Mouse (Mus musculus) MEL (cell line): ENCODE measurements around the gene Aifm3. TPM values are rescaled to one million over a fixed set of nuclear protein-coding genes. Genes with fewer than 3 reads are reported as not detected.

Experiments
- DNase-seq: peaks from one replicate; pipeline ENCODE4 v3.0.0; 2011; ENCODE audit warnings: low read depth, low spot score
- H3K27ac ChIP-seq: 2 replicates; pipeline ENCODE4 v1.5.1; 2012; ENCODE audit warnings: low read depth, mild to moderate bottlenecking, control low read depth, low read length, moderate library complexity; ENCODE audit not compliant: control insufficient read depth
- H3K27me3 ChIP-seq, 2 experiments: fragments of 150-350 bp in 1 of 2; sonication (generic) in 1 of 2; 2 replicates each; pipeline ENCODE4 v1.6.1; 2012; ENCODE audit warnings: low read length in 2 of 2, mild to moderate bottlenecking in 2 of 2, improper control_type of control experiment in 1 of 2, moderate library complexity in 1 of 2; ENCODE audit not compliant: insufficient read depth in 2 of 2, control insufficient read depth in 1 of 2
- H3K36me3 ChIP-seq, 2 experiments: 2 replicates each; pipeline ENCODE4 v1.6.1; 2012 to 2014; ENCODE audit warnings: low read length in 2 of 2, improper control_type of control experiment in 1 of 2, inconsistent platforms in 1 of 2, mild to moderate bottlenecking in 1 of 2; ENCODE audit not compliant: insufficient read depth in 2 of 2, control insufficient read depth in 1 of 2
- H3K4me1 ChIP-seq, 2 experiments: fragments of 150-350 bp in 1 of 2; sonication (generic) in 1 of 2; 2 replicates each; pipeline ENCODE4 v1.6.1; 2012; ENCODE audit warnings: low read length in 2 of 2, improper control_type of control experiment in 1 of 2, mild to moderate bottlenecking in 1 of 2; ENCODE audit not compliant: insufficient read depth in 2 of 2, control insufficient read depth in 1 of 2
- H3K4me3 ChIP-seq, 2 experiments: fragments of 150-350 bp in 1 of 2; sonication (generic) in 1 of 2; 2 replicates each; pipeline ENCODE4 v1.5.1; 2012; ENCODE audit warnings: low read depth in 2 of 2, low read length in 2 of 2, mild to moderate bottlenecking in 2 of 2, moderate library complexity in 2 of 2, control low read depth in 1 of 2, improper control_type of control experiment in 1 of 2; ENCODE audit not compliant: control insufficient read depth in 1 of 2, insufficient read depth in 1 of 2
- H3K79me2 ChIP-seq: 2 replicates; pipeline ENCODE4 v1.6.1; 2012; ENCODE audit warnings: mild to moderate bottlenecking, low read length, moderate library complexity; ENCODE audit not compliant: control insufficient read depth, poor library complexity, insufficient read depth
- H3K9ac ChIP-seq: 2 replicates; pipeline ENCODE4 v1.6.1; 2012; ENCODE audit warnings: low read depth, mild to moderate bottlenecking, control low read depth, low read length, moderate library complexity; ENCODE audit not compliant: control insufficient read depth, poor library complexity, severe bottlenecking
- H3K9me3 ChIP-seq: fragments of 150-350 bp; sonication (generic); replicated peaks from 2 replicates; pipeline ENCODE4 v1.6.1; 2012; ENCODE audit warnings: mild to moderate bottlenecking, low read length, improper control_type of control experiment, moderate library complexity; ENCODE audit not compliant: insufficient read depth
- CHD2 ChIP-seq: IDR thresholded peaks from 2 replicates; pipeline ENCODE4 v1.6.1; 2011; ENCODE audit warnings: low read length, improper control_type of control experiment
- CTCF ChIP-seq, 3 experiments: IDR thresholded peaks in 2 of 3; conservative IDR thresholded peaks in 1 of 3; 2 replicates each; pipeline ENCODE4 v1.5.1; 2011 to 2012; ENCODE audit warnings: low read length in 3 of 3, low read depth in 2 of 3, mild to moderate bottlenecking in 2 of 3, improper control_type of control experiment in 1 of 3, inconsistent platforms in 1 of 3, mixed read lengths in 1 of 3, moderate library complexity in 1 of 3; ENCODE audit not compliant: control insufficient read depth in 1 of 3, insufficient read depth in 1 of 3, poor library complexity in 1 of 3, severe bottlenecking in 1 of 3
- ETS1 ChIP-seq: IDR thresholded peaks from 2 replicates; pipeline ENCODE4 v1.6.1; 2012; ENCODE audit warnings: low read depth, mild to moderate bottlenecking, inconsistent platforms, low read length, improper control_type of control experiment, moderate library complexity
- GABPA ChIP-seq: IDR thresholded peaks from 2 replicates; pipeline ENCODE4 v1.6.1; 2012; ENCODE audit warnings: low read depth, mild to moderate bottlenecking, inconsistent platforms, low read length, improper control_type of control experiment, moderate library complexity
- GATA1 ChIP-seq: IDR thresholded peaks from 2 replicates; pipeline ENCODE4 v1.6.1; 2011; ENCODE audit warnings: low read depth, low read length, improper control_type of control experiment
- KAT2A ChIP-seq: conservative IDR thresholded peaks from 2 replicates; pipeline ENCODE4 v1.6.1; 2012; ENCODE audit warnings: low read depth, low read length, improper control_type of control experiment, inconsistent platforms
- MAFK ChIP-seq: IDR thresholded peaks from 2 replicates; pipeline ENCODE4 v1.6.1; 2011; ENCODE audit warnings: low read depth, mild to moderate bottlenecking, low read length, improper control_type of control experiment, borderline replicate concordance
- MAZ ChIP-seq: IDR thresholded peaks from 2 replicates; pipeline ENCODE4 v1.6.1; 2012; ENCODE audit warnings: low read depth, mild to moderate bottlenecking, inconsistent platforms, low read length, improper control_type of control experiment
- MEF2A ChIP-seq: IDR thresholded peaks from 2 replicates; pipeline ENCODE4 v1.6.1; 2014; ENCODE audit warnings: low read depth, mild to moderate bottlenecking, inconsistent platforms, low read length, improper control_type of control experiment; ENCODE audit not compliant: poor library complexity, insufficient replicate concordance, severe bottlenecking; ENCODE audit errors: extremely low read depth
- MXI1 ChIP-seq: IDR thresholded peaks from 2 replicates; pipeline ENCODE4 v1.6.1; 2011; ENCODE audit warnings: mild to moderate bottlenecking, low read depth, low read length, improper control_type of control experiment
- MYB ChIP-seq: IDR thresholded peaks from 2 replicates; pipeline ENCODE4 v1.6.1; 2011; ENCODE audit warnings: mild to moderate bottlenecking, low read depth, low read length, improper control_type of control experiment
- NELFE ChIP-seq: IDR thresholded peaks from 2 replicates; pipeline ENCODE4 v1.6.1; 2011; ENCODE audit warnings: low read depth, low read length, improper control_type of control experiment
- NRF1 ChIP-seq: IDR thresholded peaks from 2 replicates; pipeline ENCODE4 v1.6.1; 2014; ENCODE audit warnings: low read depth, mild to moderate bottlenecking, inconsistent platforms, low read length, improper control_type of control experiment, moderate library complexity; ENCODE audit not compliant: poor library complexity, insufficient read depth, severe bottlenecking
- POLR2AphosphoS2 ChIP-seq: IDR thresholded peaks from 2 replicates; pipeline ENCODE4 v1.6.1; 2011; ENCODE audit warnings: low read length, improper control_type of control experiment
- RCOR1 ChIP-seq: IDR thresholded peaks from 2 replicates; pipeline ENCODE4 v1.6.1; 2012; ENCODE audit warnings: low read depth, mild to moderate bottlenecking, inconsistent platforms, low read length, improper control_type of control experiment
- TBP ChIP-seq: IDR thresholded peaks from 2 replicates; pipeline ENCODE4 v1.8.0; 2011; ENCODE audit warnings: low read depth, low read length, improper control_type of control experiment
- UBTF ChIP-seq: IDR thresholded peaks from 2 replicates; pipeline ENCODE4 v1.6.1; 2012; ENCODE audit warnings: low read depth, mild to moderate bottlenecking, inconsistent platforms, low read length, improper control_type of control experiment, moderate library complexity, borderline replicate concordance; ENCODE audit not compliant: insufficient read depth
- USF2 ChIP-seq, 2 experiments: IDR thresholded peaks; 2 replicates each; pipeline ENCODE4 v1.6.1; 2011 to 2012; ENCODE audit warnings: improper control_type of control experiment in 2 of 2, low read length in 2 of 2, borderline replicate concordance in 1 of 2, inconsistent platforms in 1 of 2, low read depth in 1 of 2, mild to moderate bottlenecking in 1 of 2; ENCODE audit not compliant: insufficient read depth in 1 of 2
- ZMIZ1 ChIP-seq: IDR thresholded peaks from 2 replicates; pipeline ENCODE4 v1.6.1; 2012; ENCODE audit warnings: low read depth, mild to moderate bottlenecking, inconsistent platforms, low read length, improper control_type of control experiment, moderate library complexity
- polyA plus RNA-seq, 2 experiments: library from polyadenylated mRNA; stranded (reverse) in 1 of 2; unstranded in 1 of 2; fragments of >175 nt in 1 of 2; fragments of >200 nt in 1 of 2; gene quantifications; 2 replicates each; pipeline versions ENCODE4 v1.2.1 to v1.2.4; 2012; ENCODE audit warnings: low replicate concordance in 2 of 2, low read depth in 1 of 2; ENCODE audit not compliant: insufficient read length in 2 of 2, insufficient read depth in 1 of 2, missing spikeins in 1 of 2
- total RNA-seq: library from RNA; depleted of rRNA; stranded (reverse); fragments of 300-350 nt; gene quantifications from 2 replicates; pipeline ENCODE4 v1.2.3, GENCODE M21; 2012

Gene Aifm3
- total and polyA plus RNA-seq, 3 experiments, result 0.23 to 0.52 TPM; not detected in 1

- peak; percentile 69 for DNase-seq
- Histone ChIP-seq H3K27ac (no peak overlapping the region), H3K4me1 (peaks cover 5 to 12% of the 10 kb centered on the region in 2 experiments), H3K27me3 (no peaks in the 10 kb centered on the region), H3K79me2 (no peaks in the 10 kb centered on the region), H3K4me3 (no peak overlapping the region), H3K36me3 (peaks cover 0 to 3% of the 10 kb centered on the region in 2 experiments; a peak in 1 of 4 replicates), H3K9me3 (no peaks in the 10 kb centered on the region), H3K9ac (no peak overlapping the region)
- TF ChIP-seq TBP, result no peak
- no peak for TF ChIP-seq MAZ
- no peak for TF ChIP-seq RCOR1
- no peak for TF ChIP-seq CHD2
- no peak for TF ChIP-seq KAT2A
- no peak for TF ChIP-seq MYB
- no peak for TF ChIP-seq ZMIZ1
- no peak for TF ChIP-seq MXI1
- no peak for TF ChIP-seq MEF2A
- TF ChIP-seq POLR2AphosphoS2, result no peak
- TF ChIP-seq MAFK, result no peak
- TF ChIP-seq GABPA, result no peak
- TF ChIP-seq USF2 (IDR thresholded peaks at IDR 0.05; ENCODE audit: borderline replicate concordance in 1 of 2, insufficient read depth in 1 of 2, low read depth in 1 of 2, low read length in 2 of 2), result no peak
- TF ChIP-seq GATA1, result no peak
- no peak for TF ChIP-seq NRF1
- TF ChIP-seq CTCF (IDR thresholded peaks at IDR 0.05 in 2 of 3, conservative IDR thresholded peaks at IDR 0.05 in 1 of 3; ENCODE audit: control insufficient read depth in 1 of 3, insufficient read depth in 1 of 3, low read depth in 2 of 3, low read length in 3 of 3, poor library complexity in 1 of 3, severe bottlenecking in 1 of 3), result no peak
- no peak for TF ChIP-seq NELFE
- no peak for TF ChIP-seq UBTF
- no peak for TF ChIP-seq ETS1
Measured at GRCm38 (mm10) chr16:17491896-17492561, 2.6 kb downstream of the Aifm3 start.
